Mouse (Mus musculus) frontal cortex, postnatal 36 days (tissue): ENCODE results near the gene Stap1.

Experiments used
- DNase-seq, 2 experiments: peaks; one replicate each; pipeline ENCODE4 v3.0.0; 2022; ENCODE audit warnings: low spot score in 2 of 2

The Stap1 gene

GRCm38 (mm10) chr5:86128749-86129148 is 57.2 kb downstream of the Stap1 start:
- DNase-seq, result no peak

GRCm38 (mm10) chr5:86129828-86130227 is 58.3 kb downstream of the Stap1 start:
- DNase-seq, result no peak
